Mouse (Mus musculus): ENCODE results near the gene Prkn.

DNA sequence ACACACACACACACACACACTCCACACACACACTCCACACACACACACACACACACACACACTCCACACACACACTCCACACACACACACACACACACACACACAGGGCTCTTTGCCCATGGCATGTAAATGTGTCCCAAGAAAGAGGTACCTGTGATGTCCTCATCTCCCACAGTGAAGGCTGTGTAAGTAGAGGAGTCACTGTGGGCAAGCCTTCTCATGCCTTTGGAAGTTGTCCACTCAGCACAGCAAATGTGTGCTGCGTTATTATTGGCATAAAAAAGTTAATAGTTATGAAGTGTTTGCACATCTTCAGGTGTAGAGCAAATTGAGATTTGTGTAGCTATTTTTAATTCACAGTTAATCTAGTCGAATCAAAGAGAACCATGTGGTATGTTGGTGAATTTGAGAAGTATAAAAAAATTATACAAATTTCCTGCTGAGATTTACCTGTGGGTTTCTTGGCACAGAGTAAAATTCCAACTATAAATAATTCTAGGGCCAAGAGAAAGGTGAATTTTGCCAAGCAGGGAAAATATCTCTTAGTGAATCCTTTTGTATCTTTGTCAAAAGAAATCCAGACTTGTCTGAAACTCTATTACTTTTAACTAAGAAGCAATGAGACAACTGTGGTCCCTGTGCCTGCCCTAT, 562.2 kb downstream of the Prkn start:
- TF ChIP-seq GATA1 (IDR thresholded peaks at IDR 0.05; ENCODE audit: borderline replicate concordance, low read length) (no peak), FLI1 (IDR thresholded peaks at IDR 0.05; ENCODE audit: low read length) (no peak)
